Mouse (Mus musculus): ENCODE results near the gene Nfatc2ip.
"Not testable (repeated sequence)": the region's sequence is repeated elsewhere in the genome, so short reads cannot be mapped to it uniquely, and the experiment has no call there.

Nfatc2ip gene

DNA sequence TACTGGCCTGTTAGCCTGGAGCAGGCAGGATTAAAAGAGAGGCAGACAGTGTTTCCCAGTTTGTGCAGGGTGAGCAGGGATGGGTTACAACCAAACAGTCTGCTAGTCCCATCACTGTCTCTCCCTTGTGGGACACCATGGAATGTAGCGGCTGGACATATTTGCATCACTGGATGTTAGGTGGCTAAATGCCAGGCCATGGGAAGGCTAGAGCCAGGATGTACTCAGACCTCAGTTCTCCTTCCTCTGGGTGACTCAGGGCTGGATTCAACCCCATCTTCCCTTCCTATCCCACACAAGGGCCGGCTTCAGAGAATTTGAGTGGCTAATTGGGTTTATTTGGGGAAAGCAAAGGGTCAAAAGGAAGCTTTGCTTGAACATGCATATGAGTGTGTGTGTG lies 12.1 kb upstream of the Nfatc2ip start:
- no peak for DNase-seq (ENCODE audit: low spot score)

DNA sequence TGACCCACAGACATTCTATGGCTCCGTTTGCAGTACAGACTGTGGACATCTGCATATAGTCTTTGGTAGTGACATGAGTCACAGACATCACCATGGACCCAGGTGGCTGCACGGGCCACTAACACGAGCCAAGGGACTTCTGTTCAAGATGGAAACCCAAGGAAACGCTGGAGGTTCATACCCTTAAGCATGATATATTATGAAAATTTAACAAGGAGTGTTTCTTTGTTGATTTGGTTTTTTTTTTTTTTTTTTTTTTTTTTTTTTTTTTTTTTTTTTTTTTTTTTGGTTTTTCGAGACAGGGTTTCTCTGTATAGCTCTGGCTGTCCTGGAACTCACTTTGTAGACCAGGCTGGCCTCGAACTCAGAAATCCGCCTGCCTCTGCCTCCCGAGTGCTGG lies 6.0 kb upstream of the Nfatc2ip start:
- DNase-seq (ENCODE audit: low spot score), result not testable (repeated sequence)

DNA sequence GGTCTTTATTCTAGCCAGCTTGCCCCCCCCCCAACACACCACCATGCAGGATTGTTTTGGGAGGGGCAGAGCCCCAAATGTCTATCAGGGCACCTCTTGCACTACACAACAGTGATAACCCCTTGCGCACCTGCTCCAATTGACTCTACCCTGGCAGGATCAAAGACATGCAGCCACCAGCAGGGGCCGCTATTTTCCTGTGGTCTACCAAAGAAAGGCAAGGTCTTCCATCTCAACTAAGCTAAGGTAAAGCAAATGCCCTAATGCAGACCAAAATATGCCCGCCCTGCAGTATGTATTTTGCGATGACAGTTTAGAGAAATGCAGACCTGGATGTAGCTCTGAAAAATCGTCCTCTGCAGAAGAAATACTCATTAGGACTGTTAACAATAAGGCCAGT lies 3.0 kb upstream of the Nfatc2ip start:
- peak; percentile 74 for DNase-seq (ENCODE audit: low spot score)

DNA sequence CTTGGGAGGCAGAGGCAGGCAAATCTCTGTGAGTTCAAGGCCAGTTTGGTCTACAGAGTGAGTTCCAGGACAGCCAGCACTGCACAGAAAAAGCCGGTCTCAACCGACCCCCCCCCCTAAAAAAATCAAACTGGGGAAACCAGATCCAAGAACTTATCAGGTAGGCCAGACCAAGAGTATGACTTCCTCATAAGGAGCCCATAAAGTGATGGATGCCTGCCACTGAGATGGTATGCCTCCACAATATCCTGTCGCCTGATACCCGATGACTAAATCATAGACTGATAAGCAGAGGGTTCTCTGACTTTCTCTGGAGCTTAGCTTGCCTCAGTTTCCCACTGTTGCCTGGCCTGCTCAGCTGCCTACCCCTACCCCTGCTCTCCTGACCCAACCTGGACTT lies 1.3 kb upstream of the Nfatc2ip start:
- DNase-seq (ENCODE audit: low spot score), result no peak

DNA sequence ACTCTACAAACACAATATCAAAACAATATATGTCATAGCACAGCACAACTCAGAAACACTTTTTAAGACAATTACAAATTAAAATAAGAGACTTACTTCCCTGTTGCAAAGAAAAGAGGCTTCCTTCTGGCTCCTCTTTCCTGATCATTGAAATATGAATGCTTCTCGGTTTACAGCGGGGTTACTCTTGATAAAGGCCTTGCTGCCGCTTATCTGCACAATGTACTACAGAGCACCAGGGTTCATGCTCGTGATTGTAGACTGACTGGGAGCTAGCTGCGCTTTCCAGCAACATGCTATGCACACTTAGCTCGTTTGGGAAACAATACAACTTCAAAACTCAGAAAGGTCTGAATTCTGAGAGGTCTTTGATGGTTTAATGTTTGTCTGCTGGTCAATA lies 684 bp upstream of the Nfatc2ip start:
- no peak for DNase-seq (ENCODE audit: low spot score)

DNA sequence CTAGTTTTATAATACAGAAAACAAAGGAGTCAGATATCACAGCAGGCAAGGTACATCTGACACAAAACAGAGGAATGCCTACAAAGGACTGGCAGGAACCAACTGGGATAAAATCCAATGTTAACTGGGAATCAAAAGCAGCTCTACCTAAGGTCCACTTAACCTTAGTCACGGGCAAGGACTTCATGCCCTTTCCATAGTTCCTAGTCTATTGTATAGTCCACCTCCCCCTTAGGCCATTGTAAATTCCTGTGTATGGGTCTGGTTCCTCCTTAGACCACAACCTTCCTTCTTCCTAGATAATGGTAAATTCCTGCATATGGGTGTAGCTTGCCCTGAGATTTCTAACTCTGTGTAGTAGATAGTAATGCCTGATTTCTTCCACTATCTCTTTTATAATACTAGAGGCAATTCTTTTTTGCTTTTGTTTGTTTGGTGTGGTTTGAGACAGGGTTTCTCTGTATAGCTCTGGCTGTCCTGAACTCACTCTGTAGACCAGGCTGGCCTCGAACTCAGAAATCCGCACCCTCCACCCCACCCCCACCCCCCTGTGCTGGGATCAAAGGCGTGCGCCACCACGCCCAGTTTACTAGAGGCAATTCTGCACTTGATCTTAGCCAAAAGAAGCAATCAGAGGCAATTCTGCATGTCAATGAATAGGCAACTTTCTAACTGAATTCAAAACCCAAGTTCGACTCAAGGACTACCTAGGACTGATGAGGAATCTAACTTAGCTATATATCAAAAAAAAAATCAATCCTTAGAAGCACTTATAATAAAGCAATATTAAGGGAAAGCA lies 4.3 kb downstream of the Nfatc2ip start:
- DNase-seq (ENCODE audit: low spot score), result not testable (repeated sequence)

DNA sequence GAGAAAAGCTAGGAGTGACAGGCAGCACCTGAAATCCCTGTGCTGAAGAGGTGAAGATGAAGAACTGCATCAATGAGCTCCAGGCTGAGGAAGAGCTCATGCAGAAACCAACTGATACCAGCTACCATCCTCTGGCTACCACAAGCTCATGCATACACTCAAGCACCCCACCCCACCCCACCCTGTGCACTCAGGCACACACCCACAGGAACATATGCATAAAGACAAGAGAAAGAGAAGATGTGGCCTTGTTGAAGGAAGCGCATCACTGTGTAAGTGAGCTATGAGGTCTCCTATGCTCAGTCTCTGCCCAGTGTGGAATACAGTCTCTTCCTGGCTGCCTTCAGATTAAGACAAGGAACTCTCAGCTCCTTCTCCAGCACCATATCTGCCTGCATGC lies 8.4 kb downstream of the Nfatc2ip start:
- no peak for DNase-seq (ENCODE audit: low spot score)

DNA sequence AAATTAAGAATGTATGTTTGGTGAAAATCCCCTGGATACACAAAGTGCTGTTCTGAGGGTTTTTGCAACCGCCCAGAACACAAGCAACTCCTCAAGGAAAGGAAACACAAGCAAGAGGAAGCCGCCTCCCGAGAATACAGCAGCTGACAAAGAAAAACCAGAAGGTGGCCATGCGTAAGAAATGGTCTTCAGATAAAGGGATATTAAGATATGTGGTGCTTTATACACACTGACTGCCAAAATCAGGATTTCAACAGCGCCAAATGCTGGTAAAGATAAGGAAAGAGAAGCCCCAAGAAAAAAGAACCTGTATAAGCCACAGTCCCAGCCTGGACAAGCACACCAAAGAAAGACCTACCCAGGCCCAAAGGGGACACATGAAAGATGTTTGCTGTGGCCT lies 13.0 kb downstream of the Nfatc2ip start:
- DNase-seq (ENCODE audit: low spot score), result no peak

DNA sequence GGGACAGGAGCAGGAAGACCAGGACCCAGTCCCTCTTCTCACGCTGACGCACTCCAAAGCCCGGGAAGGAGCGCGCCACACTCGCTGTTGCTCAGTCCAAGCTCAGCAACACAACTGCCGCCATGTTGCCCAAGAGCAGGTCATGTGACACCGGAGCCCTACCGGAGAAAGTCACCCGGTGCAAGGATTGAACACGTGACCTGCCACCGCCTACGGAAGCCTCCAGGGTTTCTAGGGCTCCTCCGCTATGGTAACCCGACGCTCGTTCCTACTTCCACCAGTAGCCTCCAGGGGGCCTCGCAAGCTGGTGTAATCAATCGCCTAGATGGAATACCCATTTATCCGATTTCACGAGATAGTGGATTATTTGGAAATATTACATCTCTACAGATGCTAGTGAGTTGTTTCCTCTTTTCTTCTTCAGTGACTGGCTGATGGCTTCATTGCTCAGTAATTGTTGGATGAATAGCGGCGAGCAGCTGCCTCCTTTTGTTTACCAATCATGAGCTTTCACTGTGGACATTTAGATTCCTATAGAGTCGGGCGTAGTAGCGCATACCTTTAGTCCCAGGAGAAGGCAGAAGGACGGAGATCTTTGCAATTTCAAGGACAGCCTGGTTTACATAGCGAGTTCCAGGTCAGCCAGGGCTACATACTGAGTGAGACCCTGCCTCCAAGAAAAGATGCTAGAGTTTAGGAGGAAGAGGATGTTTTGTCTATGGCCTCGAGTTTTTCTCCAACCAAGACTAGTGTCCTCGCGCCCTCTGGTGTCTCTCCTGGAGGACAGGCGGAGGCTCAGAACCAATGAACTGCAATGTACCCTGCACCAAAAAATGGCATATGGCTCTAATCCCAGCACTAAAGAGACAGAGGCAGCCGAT lies 19.0 kb downstream of the Nfatc2ip start, which contains the start of gene Spns1:
Gene Spns1, minus strand, starts transcription at position 173 of the 881 bp plus-strand sequence.
- peak; percentile 93 for DNase-seq (ENCODE audit: low spot score)

DNA sequence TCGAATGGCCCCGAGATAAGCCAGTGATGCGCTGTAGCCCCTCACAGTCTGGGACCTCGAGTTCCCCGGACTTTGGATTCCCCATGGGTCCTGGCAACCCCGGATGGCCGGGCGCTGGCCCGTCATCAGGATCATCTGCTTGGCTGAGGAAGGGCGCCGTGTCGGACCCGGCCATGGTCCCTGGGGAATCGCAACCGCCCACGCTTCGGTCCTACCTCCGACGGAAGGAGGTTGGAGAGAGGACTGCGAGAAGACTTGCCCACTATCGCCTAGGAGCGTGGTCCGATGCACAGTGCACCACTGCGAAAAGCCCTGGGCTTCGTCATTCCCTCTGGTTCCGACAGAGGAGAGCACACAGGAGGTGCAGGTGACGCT lies 19.6 kb downstream of the Nfatc2ip start:
- DNase-seq (ENCODE audit: low spot score), result peak; percentile 49

DNA sequence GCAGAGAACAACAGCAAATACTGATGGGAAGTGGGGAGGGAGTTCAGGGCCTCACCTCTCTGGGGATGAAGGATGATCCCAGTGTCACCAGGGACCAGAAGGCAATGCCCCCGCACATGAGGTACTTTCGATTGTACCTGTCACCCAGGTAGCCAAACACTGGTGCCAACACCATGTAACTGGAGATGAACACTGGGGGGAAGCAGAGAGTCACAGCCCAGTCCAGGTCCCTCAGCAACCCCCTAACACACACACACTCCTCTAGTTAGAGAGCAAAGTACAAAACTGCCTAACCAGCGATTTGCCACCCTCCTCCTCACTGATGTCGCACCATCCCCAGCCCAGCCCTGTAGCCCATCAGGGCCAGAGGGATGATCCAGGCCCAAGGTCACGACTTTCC lies 21.5 kb downstream of the Nfatc2ip start:
- no peak for DNase-seq (ENCODE audit: low spot score)

DNA sequence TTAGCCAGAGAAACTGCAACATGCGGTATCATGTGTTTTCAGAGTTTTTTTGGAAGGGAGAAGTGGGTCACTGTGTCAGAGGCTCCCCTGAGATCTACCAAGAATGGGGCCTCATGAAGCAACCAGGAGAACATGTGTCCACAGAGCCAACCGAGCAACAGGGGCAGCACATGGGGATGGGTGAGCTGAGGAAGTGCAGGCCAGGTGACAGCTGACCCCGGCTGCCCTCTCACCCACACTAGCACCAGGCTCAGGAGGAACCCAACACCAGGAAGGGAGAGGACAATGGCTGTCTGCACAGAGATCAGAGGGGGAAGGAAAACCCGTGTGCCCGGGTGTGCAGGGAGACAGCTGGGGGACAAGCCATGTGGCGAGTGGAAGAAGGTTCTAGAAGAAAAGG lies 22.0 kb downstream of the Nfatc2ip start:
- DNase-seq (ENCODE audit: low spot score), result no peak

DNA sequence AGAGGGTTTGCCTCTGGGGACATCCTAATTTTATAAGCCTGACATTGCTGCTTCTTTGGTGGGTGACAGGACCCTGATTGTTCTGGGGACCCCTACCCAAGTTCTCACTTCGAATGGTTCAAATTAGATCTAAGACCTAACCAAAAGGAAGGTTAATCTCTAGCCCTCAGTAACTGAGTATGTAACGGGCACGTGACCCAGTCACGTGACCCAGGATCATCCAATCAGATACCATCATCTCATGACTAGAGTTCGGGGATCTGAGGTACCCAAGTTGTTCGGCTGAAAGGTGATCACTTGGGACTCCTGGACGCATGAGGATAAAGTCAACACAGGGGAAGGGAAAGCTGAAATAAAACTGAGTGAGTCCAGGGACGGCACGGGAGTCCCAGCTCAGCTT lies 23.5 kb downstream of the Nfatc2ip start:
- DNase-seq (ENCODE audit: low spot score), result no peak

DNA sequence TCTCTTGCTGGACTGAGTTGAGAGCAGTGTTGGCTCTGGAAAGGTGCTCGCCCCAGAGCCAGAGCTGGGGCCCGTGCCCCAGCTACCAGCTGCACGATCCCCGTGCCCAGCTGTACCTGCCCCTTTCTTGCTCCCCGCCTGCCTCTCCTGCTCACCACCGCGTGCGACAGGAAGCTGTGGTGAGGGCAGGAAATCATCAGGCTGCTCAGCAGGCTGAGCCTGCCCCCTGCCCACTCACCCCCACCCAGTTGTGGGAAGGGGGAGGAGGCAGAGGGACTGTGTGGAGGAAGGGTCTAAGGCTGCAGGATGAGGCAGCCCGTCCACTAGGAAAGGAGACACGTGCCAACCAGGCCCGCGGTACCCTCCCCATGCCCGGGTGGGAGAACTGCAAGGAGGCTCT lies 27.1 kb downstream of the Nfatc2ip start, which contains the start of gene Lat:
Gene Lat, minus strand, starts transcription at position 178 of the 400 bp plus-strand sequence.
- DNase-seq (ENCODE audit: low spot score), result no peak

DNA sequence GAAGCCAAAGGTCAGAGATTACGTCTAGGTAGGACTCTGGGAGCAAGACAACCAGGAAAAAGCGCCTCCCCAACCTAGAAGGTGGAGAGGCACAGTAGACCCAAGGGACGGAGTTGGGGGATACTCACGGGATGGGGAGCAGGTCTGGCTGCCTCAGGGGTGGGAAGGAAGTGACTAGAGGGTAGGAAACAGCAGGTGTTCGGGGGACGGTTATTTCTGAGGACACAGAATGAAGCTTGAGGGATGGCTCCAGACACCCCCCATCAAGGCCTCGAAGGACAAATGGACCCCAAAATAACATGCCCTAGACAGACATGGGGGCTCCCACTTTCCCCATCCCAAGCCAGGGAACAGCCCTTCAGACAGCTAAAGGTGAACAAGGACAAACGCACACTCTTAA lies 28.2 kb downstream of the Nfatc2ip start:
- DNase-seq (ENCODE audit: low spot score), result no peak

DNA sequence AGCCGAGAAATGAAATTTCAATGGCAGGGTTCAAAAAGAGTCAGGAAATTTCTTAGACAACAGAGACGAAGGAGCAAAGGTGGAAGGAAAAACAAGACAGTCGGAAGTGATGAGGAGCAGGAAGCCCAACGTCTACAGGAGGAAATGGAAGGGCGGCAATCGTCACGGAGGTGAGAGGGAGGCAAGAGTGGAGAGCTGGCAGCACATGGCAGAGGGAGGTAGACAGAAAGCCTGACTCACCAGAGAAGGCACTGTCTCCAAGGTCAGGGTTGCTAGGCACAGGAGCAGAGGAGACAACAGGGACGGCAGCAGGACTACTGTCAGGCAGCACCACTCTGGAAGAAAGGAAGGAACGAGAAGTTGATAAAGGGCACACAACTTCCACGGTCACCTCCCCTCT lies 28.9 kb downstream of the Nfatc2ip start:
- DNase-seq (ENCODE audit: low spot score), result no peak

DNA sequence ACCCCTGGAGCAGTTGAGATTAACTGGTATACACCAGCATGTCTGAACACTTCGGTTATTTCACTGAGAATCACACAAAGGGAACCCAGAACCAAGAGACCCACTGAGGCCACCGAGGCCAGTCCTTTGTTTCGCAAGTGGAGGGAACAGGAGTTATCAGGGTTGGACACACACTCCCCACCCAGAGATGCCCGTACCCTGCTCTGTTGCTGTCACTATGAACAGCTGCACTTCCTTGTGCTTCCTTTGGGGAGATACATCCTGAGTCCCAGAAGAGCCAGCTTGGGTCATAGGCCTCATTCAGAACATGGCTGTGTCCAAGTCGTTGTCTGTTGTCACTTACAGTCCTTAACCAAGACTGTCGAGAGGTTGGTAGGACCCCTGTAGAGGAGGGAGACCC lies 33.5 kb downstream of the Nfatc2ip start:
- no peak for DNase-seq (ENCODE audit: low spot score)

DNA sequence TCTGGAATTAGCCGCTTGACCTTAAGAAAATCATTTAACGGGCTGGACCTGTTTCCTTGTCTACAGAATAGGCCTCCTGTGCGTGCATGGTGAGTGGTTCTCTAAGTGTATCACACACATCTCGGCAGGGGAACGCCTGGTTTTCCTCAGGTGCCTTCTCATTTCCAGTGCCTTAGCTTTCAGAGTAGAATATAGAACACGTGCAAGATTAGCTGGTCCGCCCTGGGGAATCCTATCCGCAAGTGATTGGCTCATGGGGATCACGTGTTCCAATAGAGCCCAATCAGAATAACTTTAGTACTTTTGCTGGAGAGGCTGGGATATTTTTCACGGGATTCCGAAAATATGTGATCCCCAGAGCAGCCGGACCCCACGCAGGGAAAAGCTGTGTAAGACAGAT lies 37.5 kb downstream of the Nfatc2ip start:
- DNase-seq (ENCODE audit: low spot score), result peak; percentile 32

DNA sequence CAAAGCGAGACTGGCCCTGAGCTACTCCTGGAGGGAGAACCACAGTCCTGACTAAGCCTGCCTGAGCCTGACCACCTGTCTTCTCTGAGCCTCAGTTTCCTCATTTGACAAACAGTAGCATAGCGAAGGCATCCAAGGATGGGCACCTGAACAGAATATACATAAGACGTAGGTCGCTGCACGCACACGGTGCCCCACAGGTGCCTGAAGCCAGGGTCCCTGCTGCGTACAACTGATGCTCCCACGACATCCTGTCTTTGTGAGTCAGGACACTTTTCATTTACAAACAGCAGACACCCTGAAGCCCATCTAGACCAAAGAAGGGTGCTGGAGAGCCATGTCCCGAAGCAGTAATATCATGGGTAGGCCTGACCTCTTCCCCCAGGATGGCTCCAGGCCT lies 38.1 kb downstream of the Nfatc2ip start:
- no peak for DNase-seq (ENCODE audit: low spot score)

DNA sequence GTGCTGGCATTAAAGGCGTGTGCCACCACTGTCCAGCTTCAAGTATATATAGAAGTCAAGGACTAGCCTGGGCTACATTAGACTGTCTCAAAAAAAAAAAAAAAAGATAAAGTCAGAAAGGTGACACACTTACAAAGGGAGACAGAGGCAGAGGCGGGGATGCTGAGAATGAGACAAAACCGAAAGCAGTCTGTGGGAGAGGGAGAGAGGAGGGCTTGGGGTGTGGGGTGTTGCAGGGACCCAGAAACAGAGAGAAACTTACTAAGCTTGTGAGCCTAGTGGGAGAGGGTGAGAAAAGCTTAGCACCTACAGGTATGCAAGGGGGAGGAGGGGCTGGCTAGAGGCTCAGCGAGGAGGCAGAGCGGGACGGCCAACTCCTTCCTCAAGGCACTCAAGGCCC lies 38.7 kb downstream of the Nfatc2ip start:
- no peak for DNase-seq (ENCODE audit: low spot score)

DNA sequence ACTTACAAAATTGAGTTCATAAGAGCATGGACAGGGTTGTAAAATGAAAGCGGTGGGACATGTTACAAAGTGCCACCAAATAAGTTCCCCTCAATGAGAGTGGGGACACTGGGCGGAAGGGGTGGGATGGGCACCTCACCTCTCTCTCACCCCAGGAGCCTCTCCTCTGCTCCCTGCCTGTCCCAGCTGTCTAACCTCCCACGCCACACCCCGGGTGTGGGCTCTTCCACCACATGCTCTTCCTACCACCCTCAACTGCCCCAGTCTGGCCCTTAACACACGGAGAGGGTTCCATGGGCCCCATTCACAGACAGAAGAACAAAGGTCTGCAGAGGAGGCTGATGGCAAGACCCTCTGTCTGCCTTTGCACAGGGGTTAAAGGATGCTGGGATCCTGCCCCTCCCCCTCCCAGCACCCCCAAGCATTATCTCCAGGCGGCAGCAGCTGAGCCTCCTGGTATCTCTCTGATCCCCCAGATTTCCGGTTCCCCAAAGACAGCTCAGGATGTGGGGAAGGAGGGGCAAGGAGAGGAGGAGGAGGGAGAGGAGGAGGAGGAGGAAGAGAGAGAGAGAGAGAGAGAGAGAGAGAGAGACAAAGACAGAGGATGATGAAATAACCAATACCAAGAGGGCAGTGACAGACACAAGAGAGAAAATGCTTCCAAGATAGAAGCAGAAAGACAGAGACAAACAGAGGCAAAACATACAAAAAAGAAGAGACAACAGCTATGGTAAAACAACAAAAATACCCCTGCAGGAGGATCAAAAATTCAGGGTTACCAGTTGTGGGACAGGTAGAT lies 39.5 kb downstream of the Nfatc2ip start:
- no peak for DNase-seq (ENCODE audit: low spot score)

DNA sequence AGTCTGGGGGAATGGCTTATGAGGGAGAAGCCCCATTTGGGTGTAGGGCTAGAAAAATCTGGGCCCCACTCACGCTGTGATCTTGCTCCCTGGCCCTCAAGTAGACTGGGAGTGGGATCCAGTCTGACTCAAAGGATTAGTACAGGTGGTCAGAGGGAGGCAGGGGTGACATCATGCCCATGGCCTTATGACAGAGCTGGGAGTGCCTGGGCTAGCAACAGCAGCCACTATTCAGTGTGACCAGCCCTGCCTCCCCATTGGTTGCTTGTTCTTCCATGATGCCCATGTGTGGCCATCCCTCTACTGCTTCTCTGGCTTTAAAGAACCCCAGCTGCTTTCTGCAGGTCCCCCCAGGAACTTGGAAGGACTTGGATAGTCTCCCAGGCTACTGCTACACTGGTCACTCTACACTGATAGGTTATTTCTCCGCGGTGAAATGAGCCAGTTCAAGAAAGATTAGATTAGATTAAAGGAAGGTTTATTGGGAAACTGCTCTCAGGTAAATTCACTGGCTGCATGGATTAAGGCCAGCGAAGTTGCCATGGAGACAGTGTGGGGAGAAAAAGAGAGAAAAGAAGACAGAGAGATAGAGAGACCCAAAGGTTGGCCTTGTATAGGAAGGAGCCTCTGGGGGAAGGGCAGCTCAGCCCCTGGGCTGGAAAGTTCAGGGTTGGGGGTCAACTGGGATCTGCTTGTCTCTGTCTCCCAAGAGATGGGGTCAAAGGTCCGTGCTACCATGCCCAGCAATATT lies 40.5 kb downstream of the Nfatc2ip start:
- no peak for DNase-seq (ENCODE audit: low spot score)

Data from testis, postnatal 14 days (tissue).